Mouse (Mus musculus) heart, adult 2 months (tissue): ENCODE measurements at regions not wholly inside any gene's neighbourhood (a gene's known extent, or its start where the extent isn't known, plus 50 kb on each side); places are given as distances from the start of the nearest gene placed in this dataset.

Experiments used
- DNase-seq, 2 experiments: peaks; one replicate each; pipeline ENCODE4 v3.0.0; 2021
- H3K27ac ChIP-seq: fragments of 200-600 bp; 2 replicates; pipeline ENCODE4 v1.8.1; 2022
- H3K27me3 ChIP-seq: fragments of 200-500 bp; 2 replicates; pipeline ENCODE4 v1.6.1; 2012; ENCODE audit warnings: mild to moderate bottlenecking, low read length, inconsistent platforms, mixed read lengths; ENCODE audit not compliant: control insufficient read depth, insufficient read depth
- H3K36me3 ChIP-seq: fragments of 200-500 bp; 2 replicates; pipeline ENCODE4 v1.6.1; 2012; ENCODE audit warnings: low read length, inconsistent platforms; ENCODE audit not compliant: control insufficient read depth, insufficient read depth
- H3K4me1 ChIP-seq: fragments of 200-500 bp; 2 replicates; pipeline ENCODE4 v1.6.1; 2011; ENCODE audit warnings: low read length; ENCODE audit not compliant: control insufficient read depth, insufficient read depth
- H3K4me3 ChIP-seq: fragments of 200-600 bp; 2 replicates; pipeline ENCODE4 v1.8.1; 2022
- H3K79me2 ChIP-seq: fragments of 200-500 bp; replicated peaks from 2 replicates; pipeline ENCODE4 v1.6.1; 2012; ENCODE audit warnings: mild to moderate bottlenecking, inconsistent platforms, low read length, moderate library complexity, mixed read lengths; ENCODE audit not compliant: control insufficient read depth, insufficient read depth
- H3K9ac ChIP-seq: fragments of 200-500 bp; 2 replicates; pipeline ENCODE4 v1.6.1; 2012; ENCODE audit warnings: low read depth, mild to moderate bottlenecking, control low read depth, inconsistent platforms, low read length, mixed read lengths
- CTCF ChIP-seq: fragments of 200-600 bp; IDR thresholded peaks from 2 replicates; pipeline ENCODE4 v1.8.1; 2022; ENCODE audit warnings: antibody characterized with exemption, mild to moderate bottlenecking, moderate library complexity
- EP300 ChIP-seq: fragments of 200-500 bp; IDR thresholded peaks from 2 replicates; pipeline ENCODE4 v1.6.1; 2011; ENCODE audit warnings: low read depth, low read length, control low read depth; ENCODE audit not compliant: insufficient read depth
- POLR2A ChIP-seq: fragments of 200-500 bp; IDR thresholded peaks from 2 replicates; pipeline ENCODE4 v1.6.1; 2011; ENCODE audit warnings: mild to moderate bottlenecking, low read depth, low read length, control low read depth; ENCODE audit not compliant: insufficient read depth
- WGBS: fragments of 180-500 bp; shearing (Covaris S2); methylation state at CpG from one replicate; pipeline ENCODE4 v1.1.7; 2018; 5-methylcytosine and 5-hydroxymethylcytosine counted together
- intact Hi-C: fragments of 180-260 bp; cut with DNase I; formaldehyde crosslinking; loops from one replicate; pipeline ENCODE4 v1.15.1; 2025

DNA sequence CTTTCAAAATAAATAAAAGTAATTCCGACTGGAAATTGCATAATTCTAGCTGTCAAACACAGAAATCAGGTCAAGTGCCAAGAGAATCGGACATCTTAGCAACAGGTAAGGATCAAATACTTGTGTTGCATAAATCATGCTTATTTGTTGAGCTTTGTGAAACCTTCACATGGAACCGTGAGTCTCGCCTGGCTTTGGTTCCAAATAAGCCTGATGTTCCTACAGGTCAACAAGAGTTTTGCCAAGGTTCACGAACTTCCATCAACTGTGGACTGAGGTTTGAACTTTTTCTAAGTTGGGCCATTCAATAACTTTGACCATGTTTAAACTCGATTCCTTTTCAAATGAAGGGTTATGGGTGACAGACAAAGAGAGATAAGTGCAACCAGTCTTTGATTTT, 332.8 kb downstream of the Ankrd50 start:
- intact Hi-C loops, result no loop called here
- Histone ChIP-seq H3K27ac (no peak overlapping the region), H3K9ac (no peak overlapping the region), H3K4me1 (no peaks in the 10 kb centered on the region), H3K4me3 (no peak overlapping the region), H3K27me3 (no peaks in the 10 kb centered on the region), H3K36me3 (no peaks in the 10 kb centered on the region), H3K79me2 (no peaks in the 10 kb centered on the region)
- 82% methylated on average over 6 of the region's 6 CpGs for WGBS
- no peak for TF ChIP-seq CTCF
- no peak for TF ChIP-seq POLR2A
- TF ChIP-seq EP300, result no peak
- DNase-seq, result no peak

DNA sequence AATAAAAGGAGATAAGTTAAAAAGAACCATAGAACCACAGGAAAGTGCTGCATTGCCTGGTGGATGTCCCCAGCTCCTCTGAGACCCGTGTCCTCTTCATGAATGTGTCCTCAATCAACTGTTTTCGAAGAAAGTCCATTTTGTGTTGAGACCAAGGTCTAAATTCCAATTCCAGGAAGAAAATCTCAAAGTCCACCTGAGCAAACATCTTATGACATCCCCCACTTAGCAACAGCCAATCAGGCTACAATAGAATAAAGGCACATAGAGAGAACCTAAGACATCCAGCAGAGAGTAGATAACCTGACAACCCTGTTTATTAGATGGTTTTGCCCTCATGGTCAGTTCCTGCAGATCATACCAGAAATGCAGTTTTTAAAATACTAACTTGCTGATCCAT, 338.0 kb downstream of the Ankrd50 start:
- intact Hi-C loops, result no loop called here
- Histone ChIP-seq H3K4me1 (peaks cover 16% of the 10 kb centered on the region), H3K4me3 (no peak overlapping the region), H3K27ac (no peak overlapping the region), H3K27me3 (no peaks in the 10 kb centered on the region), H3K9ac (no peak overlapping the region), H3K36me3 (peaks cover 6% of the 10 kb centered on the region), H3K79me2 (no peaks in the 10 kb centered on the region)
- no peak for DNase-seq
- TF ChIP-seq EP300, result no peak
- no peak for TF ChIP-seq CTCF
- TF ChIP-seq POLR2A, result no peak
- WGBS, result 97% methylated on average over 2 of the region's 2 CpGs

DNA sequence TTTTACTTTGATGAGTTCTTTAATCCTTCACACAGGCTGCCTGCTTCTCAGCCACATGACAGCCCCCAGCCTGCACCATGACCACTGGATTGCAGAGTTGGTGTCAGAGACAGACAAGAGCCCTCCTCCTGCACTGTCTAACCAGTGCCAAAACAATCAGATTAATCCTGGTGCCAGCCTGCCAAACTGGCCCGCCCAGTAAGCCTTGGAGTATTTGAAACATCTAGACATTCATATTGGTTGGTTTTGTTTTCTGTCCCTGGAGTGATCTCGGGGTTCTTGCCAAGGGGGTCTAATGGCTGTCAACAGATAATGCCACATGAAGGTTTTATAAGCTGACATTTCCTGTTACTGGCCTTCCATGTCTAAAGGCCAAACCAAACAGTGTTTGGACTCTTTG, 339.2 kb downstream of the Ankrd50 start:
- Histone ChIP-seq H3K9ac (no peak overlapping the region), H3K4me3 (no peak overlapping the region), H3K36me3 (peaks cover 6% of the 10 kb centered on the region), H3K27ac (no peak overlapping the region), H3K4me1 (peaks cover 16% of the 10 kb centered on the region), H3K27me3 (no peaks in the 10 kb centered on the region), H3K79me2 (no peaks in the 10 kb centered on the region)
- DNase-seq, result no peak
- TF ChIP-seq CTCF, result no peak
- TF ChIP-seq EP300, result no peak
- no peak for TF ChIP-seq POLR2A
- 58% methylated on average over 2 of the region's 2 CpGs for WGBS
- intact Hi-C loops, result no loop called here

DNA sequence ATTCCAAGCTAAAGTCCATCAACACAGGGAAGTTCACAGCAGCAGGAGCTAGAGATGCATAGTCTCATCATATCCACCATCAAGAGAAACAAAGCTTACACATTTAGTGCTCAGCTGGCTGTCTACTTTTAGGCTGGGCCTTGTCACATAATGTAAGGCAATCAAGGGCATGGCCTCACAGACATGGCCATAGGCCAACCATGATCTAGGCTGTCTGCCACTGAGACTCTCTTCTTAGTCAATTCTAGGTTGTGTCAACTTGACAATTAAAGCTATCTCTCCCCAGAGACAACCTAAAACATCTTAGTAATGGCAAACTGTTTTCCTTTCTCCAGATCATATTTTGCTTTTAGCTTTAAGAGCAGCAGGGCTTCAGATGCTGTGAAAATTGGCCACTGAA, 340.0 kb downstream of the Ankrd50 start:
- Histone ChIP-seq H3K79me2 (no peaks in the 10 kb centered on the region), H3K27ac (peak overlapping the region; percentile 12; the same call in 1 of the 2 replicates), H3K36me3 (peaks cover 6% of the 10 kb centered on the region), H3K9ac (no peak overlapping the region), H3K4me3 (no peak overlapping the region), H3K4me1 (peaks cover 16% of the 10 kb centered on the region), H3K27me3 (no peaks in the 10 kb centered on the region)
- intact Hi-C loops, result no loop called here
- DNase-seq, result peak; percentile 59 to 67
- no peak for TF ChIP-seq EP300
- TF ChIP-seq POLR2A, result no peak
- no peak for TF ChIP-seq CTCF

DNA sequence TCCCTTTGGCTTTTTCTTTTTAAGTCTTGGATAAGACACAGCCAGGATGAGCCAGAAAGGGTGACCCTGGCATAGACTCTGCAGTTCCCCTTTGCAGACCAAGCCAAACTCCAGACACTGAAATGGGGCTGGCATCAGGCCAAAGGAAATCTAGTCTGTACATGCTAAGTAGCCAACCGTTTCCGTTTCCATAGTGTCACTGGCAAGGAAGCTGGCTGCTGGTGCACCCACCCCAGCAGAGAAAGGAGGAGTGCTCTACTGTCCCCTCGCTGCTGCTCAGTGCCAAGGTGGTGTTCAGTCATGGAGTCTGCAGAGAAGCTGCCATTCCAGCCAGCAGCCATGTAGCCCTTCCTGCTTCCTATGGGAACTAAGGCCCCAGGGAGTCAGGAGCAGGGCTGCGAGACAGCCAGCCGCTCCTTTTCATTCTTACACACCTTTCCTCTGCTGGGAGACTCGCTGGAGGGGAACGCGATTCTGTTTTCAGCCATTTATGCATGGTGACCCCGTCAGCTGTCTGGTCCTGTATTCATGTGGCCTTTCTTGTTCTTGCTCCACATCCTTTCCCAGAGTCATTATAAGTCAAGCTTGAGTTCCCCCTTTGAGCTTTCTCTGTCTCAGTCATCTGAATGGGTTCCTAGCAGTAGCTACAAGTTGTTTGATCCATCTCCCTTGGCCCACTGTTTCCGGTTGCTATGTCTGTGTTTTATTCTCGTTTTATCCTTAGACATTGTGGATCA, 341.3 kb downstream of the Ankrd50 start:
- Histone ChIP-seq H3K27ac (no peak overlapping the region), H3K4me3 (no peak overlapping the region), H3K27me3 (no peaks in the 10 kb centered on the region), H3K36me3 (peaks cover 6% of the 10 kb centered on the region), H3K79me2 (no peaks in the 10 kb centered on the region), H3K4me1 (peaks cover 18% of the 10 kb centered on the region), H3K9ac (no peak overlapping the region)
- TF ChIP-seq CTCF (0 out of 2 replicates have a peak, but pooled peaks have one; percentile 23), EP300 (no peak)
- 39% methylated on average over 11 of the region's 11 CpGs for WGBS
- peak; percentile 58 to 67 for DNase-seq
- intact Hi-C loops, result no loop called here

DNA sequence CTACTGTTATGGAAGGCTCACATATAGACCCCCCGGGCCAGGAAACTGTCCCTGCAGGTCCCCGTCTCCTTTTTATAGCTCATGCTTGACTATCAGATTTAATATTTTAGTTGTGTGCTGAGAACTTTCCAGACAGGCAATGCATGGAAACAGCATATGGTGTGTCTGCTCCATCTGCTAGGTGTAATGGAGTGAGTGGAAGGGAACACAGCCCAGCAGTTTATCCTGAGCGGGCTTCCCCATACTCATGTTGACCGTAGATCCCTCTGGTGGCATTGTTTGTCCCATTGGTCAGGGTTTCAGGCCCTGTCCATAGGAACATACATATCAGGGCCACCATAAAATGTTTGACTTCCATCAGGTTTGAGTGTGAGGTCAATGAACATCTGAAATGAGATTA, 345.3 kb downstream of the Ankrd50 start:
- H3K27me3 ChIP-seq, result no peaks in the 10 kb centered on the region
- intact Hi-C loops, result no loop called here
- WGBS, result 95% methylated on average over 4 of the region's 4 CpGs
- TF ChIP-seq CTCF (no peak), POLR2A (no peak), EP300 (no peak)
- no peaks in the 10 kb centered on the region for H3K79me2 ChIP-seq
- no peak overlapping the region for H3K9ac ChIP-seq
- peaks cover 3% of the 10 kb centered on the region; the same call in 1 of the 2 replicates for H3K36me3 ChIP-seq
- H3K4me3 ChIP-seq, result no peak overlapping the region
- H3K27ac ChIP-seq, result no peak overlapping the region
- H3K4me1 ChIP-seq, result peaks cover 11% of the 10 kb centered on the region
- DNase-seq, result no peak
